In genomic region chr10:122842961-122843360, GRCm38 (mm10) we compare ENCODE assay signal across 25 mouse cellular contexts.
DNase-seq lines count a peak whose midpoint lies in the region; ATAC-seq and TF ChIP-seq lines count a peak whose summit lies in the region.
"Had no signal": no experiment of that assay in that cellular context is flagged by ENCODE, and none has a peak within 500 bp of the region (broad histone marks: within the 10 kb centered on the region; RNA-seq: fewer than 3 reads in every experiment).

No protein-coding gene starts in this region.

- H3K4me3 ChIP-seq in heart, embryonic 16.5 days (ENCODE audit: low read length), result no peak overlapping the region
- no peak overlapping the region for H3K4me3 ChIP-seq in myocyte
- H3K4me3 ChIP-seq: forebrain, embryonic 10.5 days; forebrain, embryonic 13.5 days; heart, embryonic 13.5 days; hindbrain, embryonic 12.5 days; hindbrain, embryonic 15.5 days had no signal

- H3K4me2 ChIP-seq in heart, embryonic 16.5 days (ENCODE audit: low read depth, low read length), result no peak overlapping the region; the same call in 1 of the 2 replicates
- peak overlapping the region; percentile 34 for H3K4me2 ChIP-seq in myocyte (ENCODE audit: low read depth)
- H3K4me2 ChIP-seq: forebrain, embryonic 13.5 days; heart, embryonic 13.5 days; hindbrain, embryonic 12.5 days; hindbrain, embryonic 15.5 days had no signal

- H3K36me3 ChIP-seq in heart, embryonic 16.5 days (ENCODE audit: control insufficient read depth, insufficient read depth), result no peaks in the 10 kb centered on the region; the same call in 1 of the 2 replicates
- no peaks in the 10 kb centered on the region for H3K36me3 ChIP-seq in myocyte (ENCODE audit: control insufficient read depth, insufficient read depth)
- H3K36me3 ChIP-seq: forebrain, embryonic 10.5 days; G1E; hindbrain, embryonic 12.5 days; hindbrain, embryonic 15.5 days had no signal

- H3K79me2 ChIP-seq in myocyte (ENCODE audit: control insufficient read depth, insufficient read depth), result no peaks in the 10 kb centered on the region

- H3K9me3 ChIP-seq in heart, embryonic 16.5 days (replicated peaks; ENCODE audit: control insufficient read depth, low read length), result peaks cover 10% of the 10 kb centered on the region
- H3K9me3 ChIP-seq: forebrain, embryonic 13.5 days; hindbrain, embryonic 15.5 days had no signal

- H3K4me1 ChIP-seq in heart, embryonic 16.5 days (ENCODE audit: control insufficient read depth, insufficient read depth, low read length), result peaks cover 25% of the 10 kb centered on the region

- H3K27me3 ChIP-seq in heart, embryonic 16.5 days (ENCODE audit: control insufficient read depth, insufficient read depth, low read length), result no peaks in the 10 kb centered on the region
- H3K27me3 ChIP-seq in myocyte (ENCODE audit: control insufficient read depth, insufficient read depth, insufficient read length), result no peaks in the 10 kb centered on the region
- H3K27me3 ChIP-seq: CH12.LX; forebrain, embryonic 13.5 days; heart, embryonic 13.5 days; hindbrain, embryonic 12.5 days; hindbrain, embryonic 15.5 days; Patski had no signal

- no peak overlapping the region for H3ac ChIP-seq in myocyte (ENCODE audit: control insufficient read depth, insufficient read length)

- peak overlapping the region; percentile 22 for H3K27ac ChIP-seq in heart, embryonic 16.5 days (ENCODE audit: low read length)
- H3K27ac ChIP-seq: forebrain, embryonic 10.5 days; forebrain, embryonic 13.5 days; heart, embryonic 13.5 days; hindbrain, embryonic 12.5 days; hindbrain, embryonic 15.5 days had no signal

- no peak for TF ChIP-seq POLR2A in myocyte (IDR thresholded peaks at IDR 0.05; ENCODE audit: insufficient read length, low read depth)

- ATAC-seq in frontal cortex, adult (ENCODE audit: low TSS enrichment), result peak; percentile 42
- 0 out of 2 replicates have a peak, but pooled peaks have one; percentile 43 for ATAC-seq in heart, embryonic 16.5 days (replicated peaks; ENCODE audit: extremely low read depth, insufficient read depth, low FRiP score)
- ATAC-seq: forebrain, embryonic 13.5 days; forebrain, embryonic 16.5 days; intestine, postnatal 0 days; Patski had no signal

- 61% methylated on average over 8 of the region's 8 CpGs for WGBS in heart, embryonic 16.5 days

- H3K9ac ChIP-seq in heart, embryonic 16.5 days (ENCODE audit: low read length), result no peak overlapping the region
- H3K9ac ChIP-seq: forebrain, embryonic 13.5 days; heart, embryonic 13.5 days; hindbrain, embryonic 12.5 days; hindbrain, embryonic 15.5 days had no signal

- DNase-seq in frontal cortex, postnatal 36 days (ENCODE audit: low spot score in 2 of 2), result no peak
- peak; percentile 87 for DNase-seq in heart, adult 11 months
- DNase-seq in heart, adult 9 months (ENCODE audit: low spot score in 2 of 2), result no peak
- DNase-seq in heart, adult 8-10 months (ENCODE audit: low spot score), result no peak
- DNase-seq in lung, postnatal 10 days, result no peak
- DNase-seq: adrenal gland, adult 2 months; adrenal gland, postnatal 14 days; B cell, adult 2 months; cerebellum, adult 11-12 months; cerebellum, adult 9-10 months; gastrocnemius, postnatal 14 days; kidney, adult 2 months had no signal

TF ChIP-seq in myocyte, 11 proteins besides CTCF, POLR2A, EP300 and RAD21:
- TF ChIP-seq MYOG (IDR thresholded peaks at IDR 0.05; ENCODE audit: control insufficient read depth in 1 of 3, insufficient read depth in 1 of 3, insufficient read length in 2 of 3, low read depth in 2 of 3) (no peak), MAX (IDR thresholded peaks at IDR 0.05; ENCODE audit: low read depth) (no peak), MYOD1 (IDR thresholded peaks at IDR 0.05; ENCODE audit: control insufficient read depth in 1 of 3, insufficient read length in 2 of 3, low read depth in 2 of 3) (no peak), REST (IDR thresholded peaks at IDR 0.05; ENCODE audit: insufficient read depth, insufficient read length) (no peak), USF1 (IDR thresholded peaks at IDR 0.05; ENCODE audit: low read depth) (no peak), CEBPB (IDR thresholded peaks at IDR 0.05; ENCODE audit: insufficient read depth, poor library complexity, severe bottlenecking) (no peak), TCF12 (IDR thresholded peaks at IDR 0.05; ENCODE audit: insufficient read depth, poor library complexity, severe bottlenecking) (no peak), E2F4 (IDR thresholded peaks at IDR 0.05; ENCODE audit: insufficient read depth) (no peak), POLR2AphosphoS2 (IDR thresholded peaks at IDR 0.05; ENCODE audit: insufficient read length, low read depth) (no peak), SRF (IDR thresholded peaks at IDR 0.05; ENCODE audit: control insufficient read depth, insufficient read length, low read depth) (no peak), TCF3 (IDR thresholded peaks at IDR 0.05; ENCODE audit: insufficient read length, low read depth) (no peak)
TF ChIP-seq in myocyte: peak in this region for 0.
